Comparison of ENCODE assay signal across 17 mouse cellular contexts in genomic region chr4:154410559-154410958, GRCm38 (mm10).
DNase-seq lines count a peak whose midpoint lies in the region; ATAC-seq and TF ChIP-seq lines count a peak whose summit lies in the region.
"Had no signal": no experiment of that assay in that cellular context is flagged by ENCODE, and none has a peak within 500 bp of the region (broad histone marks: within the 10 kb centered on the region; RNA-seq: fewer than 3 reads in every experiment).

No protein-coding gene starts in this region.

- H3K9ac ChIP-seq in hindbrain, embryonic 11.5 days (ENCODE audit: low read depth, low read length): no peak overlapping the region
- H3K9ac ChIP-seq in lung, postnatal 0 days (replicated peaks; ENCODE audit: low read depth): no peak overlapping the region
- peak overlapping the region; percentile 8; the same call in 1 of the 2 replicates for H3K9ac ChIP-seq in stomach, postnatal 0 days (ENCODE audit: low read length)
- H3K9ac ChIP-seq: hindbrain, embryonic 15.5 days; midbrain, embryonic 13.5 days had no signal

- H3K4me2 ChIP-seq in hindbrain, embryonic 11.5 days (replicated peaks; ENCODE audit: low read depth, low read length): no peak overlapping the region
- H3K4me2 ChIP-seq in lung, postnatal 0 days (replicated peaks; ENCODE audit: low read depth, low read length): no peak overlapping the region
- H3K4me2 ChIP-seq in stomach, postnatal 0 days (replicated peaks; ENCODE audit: low read depth): no peak overlapping the region
- H3K4me2 ChIP-seq: hindbrain, embryonic 15.5 days; midbrain, embryonic 13.5 days had no signal

- ATAC-seq in hindbrain, embryonic 11.5 days (ENCODE audit: low FRiP score): no peak
- ATAC-seq in lung, postnatal 0 days: peak; percentile 14; the same call in 1 of the 2 replicates
- ATAC-seq in stomach, postnatal 0 days (ENCODE audit: low FRiP score, low TSS enrichment): peak; percentile 76

- 66% methylated on average over 8 of the region's 8 CpGs for WGBS in hindbrain, embryonic 10.5 days
- 73% methylated on average over 8 of the region's 8 CpGs for WGBS in hindbrain, embryonic 11.5 days
- 45% methylated on average over 8 of the region's 8 CpGs for WGBS in lung, postnatal 0 days
- WGBS in stomach, postnatal 0 days: 55% methylated on average over 8 of the region's 8 CpGs

- TF ChIP-seq EP300 in lung, postnatal 0 days (IDR thresholded peaks at IDR 0.05): no peak
- TF ChIP-seq EP300 in stomach, postnatal 0 days (optimal IDR thresholded peaks at IDR 0.05): no peak

- H3K4me1 ChIP-seq in hindbrain, embryonic 10.5 days (replicated peaks): peaks cover 92% of the 10 kb centered on the region
- H3K4me1 ChIP-seq in hindbrain, embryonic 11.5 days (replicated peaks; ENCODE audit: control insufficient read depth, insufficient read depth, low read length): peaks cover 5% of the 10 kb centered on the region
- no peaks in the 10 kb centered on the region; the same call in 1 of the 2 replicates for H3K4me1 ChIP-seq in lung, postnatal 0 days (ENCODE audit: insufficient read depth, low read depth, low read length)
- H3K4me1 ChIP-seq in stomach, postnatal 0 days (replicated peaks; ENCODE audit: control insufficient read depth, insufficient read depth): no peaks in the 10 kb centered on the region

- peaks cover 87% of the 10 kb centered on the region for H3K27me3 ChIP-seq in hindbrain, embryonic 10.5 days (ENCODE audit: insufficient read depth, poor library complexity, severe bottlenecking)
- peaks cover 8% of the 10 kb centered on the region for H3K27me3 ChIP-seq in hindbrain, embryonic 11.5 days (ENCODE audit: control insufficient read depth, insufficient read depth, low read length)
- no peaks in the 10 kb centered on the region for H3K27me3 ChIP-seq in lung, postnatal 0 days (replicated peaks; ENCODE audit: insufficient read depth, low read length)
- no peaks in the 10 kb centered on the region for H3K27me3 ChIP-seq in stomach, postnatal 0 days (ENCODE audit: control insufficient read depth, insufficient read depth, low read length)
- H3K27me3 ChIP-seq: CH12.LX had no signal

- H3K36me3 ChIP-seq in hindbrain, embryonic 10.5 days: no peaks in the 10 kb centered on the region
- H3K36me3 ChIP-seq in hindbrain, embryonic 11.5 days (ENCODE audit: control insufficient read depth, insufficient read depth, low read length): no peaks in the 10 kb centered on the region
- no peaks in the 10 kb centered on the region for H3K36me3 ChIP-seq in lung, postnatal 0 days (ENCODE audit: insufficient read depth, low read length)
- no peaks in the 10 kb centered on the region for H3K36me3 ChIP-seq in stomach, postnatal 0 days (ENCODE audit: control insufficient read depth, insufficient read depth, low read length)
- H3K36me3 ChIP-seq: hindbrain, embryonic 15.5 days; midbrain, embryonic 13.5 days had no signal

- no peak overlapping the region for H3K4me3 ChIP-seq in hindbrain, embryonic 10.5 days
- no peak overlapping the region for H3K4me3 ChIP-seq in hindbrain, embryonic 11.5 days (ENCODE audit: low read depth, low read length)
- no peak overlapping the region for H3K4me3 ChIP-seq in lung, postnatal 0 days (ENCODE audit: low read depth, low read length)
- H3K4me3 ChIP-seq in stomach, postnatal 0 days (ENCODE audit: low read depth, low read length): no peak overlapping the region
- H3K4me3 ChIP-seq: hindbrain, embryonic 15.5 days; midbrain, embryonic 13.5 days had no signal

- no peaks in the 10 kb centered on the region for H3K9me3 ChIP-seq in hindbrain, embryonic 10.5 days
- H3K9me3 ChIP-seq in hindbrain, embryonic 11.5 days (ENCODE audit: control insufficient read depth, low read length): no peaks in the 10 kb centered on the region
- H3K9me3 ChIP-seq in lung, postnatal 0 days (ENCODE audit: low read length): no peaks in the 10 kb centered on the region
- no peaks in the 10 kb centered on the region for H3K9me3 ChIP-seq in stomach, postnatal 0 days (ENCODE audit: control insufficient read depth, low read length)
- H3K9me3 ChIP-seq: hindbrain, embryonic 15.5 days; midbrain, embryonic 13.5 days had no signal

- TF ChIP-seq CTCF in lung, postnatal 0 days (IDR thresholded peaks at IDR 0.05): no peak
- TF ChIP-seq CTCF in stomach, postnatal 0 days (IDR thresholded peaks at IDR 0.05; ENCODE audit: low read depth): no peak

- peak; percentile 29 for DNase-seq in embryo, embryonic 10 days (ENCODE audit: low spot score)
- no peak for DNase-seq in embryo, embryonic 10.5 days (ENCODE audit: low spot score)
- no peak for DNase-seq in hindbrain, embryonic 10.5 days (ENCODE audit: low spot score)
- no peak for DNase-seq in hindbrain, embryonic 11.5 days (ENCODE audit: low spot score)
- no peak for DNase-seq in lung, postnatal 0 days (ENCODE audit: low spot score)
- DNase-seq in lung, postnatal 36 days: no peak
- DNase-seq in stomach, postnatal 0 days (ENCODE audit: low spot score): peak; percentile 80
- DNase-seq in urinary bladder, postnatal 4 days (ENCODE audit: low spot score in 2 of 2): no peak
- DNase-seq: cerebellum, adult 11-12 months; gastrocnemius, postnatal 25 days; kidney, postnatal 25 days; left cerebral cortex, postnatal 4 days; lung, postnatal 10 days; thymus, postnatal 14 days had no signal

- H3K27ac ChIP-seq in hindbrain, embryonic 10.5 days: peak overlapping the region; percentile 62
- no peak overlapping the region for H3K27ac ChIP-seq in hindbrain, embryonic 11.5 days (ENCODE audit: low read depth, low read length)
- H3K27ac ChIP-seq in lung, postnatal 0 days (ENCODE audit: low read length): no peak overlapping the region
- peak overlapping the region; percentile 35; the same call in 1 of the 2 replicates for H3K27ac ChIP-seq in stomach, postnatal 0 days (replicated peaks)
- H3K27ac ChIP-seq: hindbrain, embryonic 15.5 days; midbrain, embryonic 13.5 days had no signal

Comparison
In these comparisons a context has a peak if more than half of its experiments do, and no peak if none do; other contexts are left out.
1. DNase-seq: peak in embryo, embryonic 10 days (single experiment) and stomach, postnatal 0 days (single experiment); none in embryo, embryonic 10.5 days (single experiment), hindbrain, embryonic 10.5 days (single experiment), hindbrain, embryonic 11.5 days (single experiment), lung, postnatal 0 days (single experiment), lung, postnatal 36 days (single experiment) and urinary bladder, postnatal 4 days (0 of 2).
2. H3K27ac ChIP-seq: peak in hindbrain, embryonic 10.5 days (single experiment) and stomach, postnatal 0 days (single experiment); none in hindbrain, embryonic 11.5 days (single experiment) and lung, postnatal 0 days (single experiment).